Mouse (Mus musculus) CH12.LX (cell line): ENCODE measurements around the gene Ecpas. TPM values are rescaled to one million over a fixed set of nuclear protein-coding genes. Genes with fewer than 3 reads are reported as not detected.

ENCODE experiments used
- DNase-seq: peaks from one replicate; pipeline ENCODE4 v3.0.0-alpha.2; 2013; ENCODE audit errors: extremely low read depth
- H3K27ac ChIP-seq: 2 replicates; pipeline ENCODE4 v1.5.1; 2012; ENCODE audit warnings: low read depth, mild to moderate bottlenecking, control low read depth, moderate library complexity; ENCODE audit not compliant: insufficient read depth
- H3K27me3 ChIP-seq: replicated peaks from 2 replicates; pipeline ENCODE3; 2012; ENCODE audit warnings: inconsistent platforms
- H3K36me3 ChIP-seq, 2 experiments: replicated peaks in 1 of 2; 2 replicates each; pipeline versions ENCODE3 to v1.6.1; 2012; ENCODE audit warnings: inconsistent platforms in 1 of 2, low read length in 1 of 2, mild to moderate bottlenecking in 1 of 2, mixed read lengths in 1 of 2, moderate library complexity in 1 of 2; ENCODE audit not compliant: control insufficient read depth in 1 of 2, insufficient read depth in 1 of 2
- H3K4me1 ChIP-seq, 2 experiments: 2 replicates each; pipeline ENCODE4 v1.6.1; 2012; ENCODE audit warnings: inconsistent platforms in 1 of 2, moderate library complexity in 1 of 2; ENCODE audit not compliant: insufficient read depth in 2 of 2, control insufficient read depth in 1 of 2
- H3K4me2 ChIP-seq: 2 replicates; pipeline ENCODE4 v1.6.1; 2012; ENCODE audit warnings: low read depth, mild to moderate bottlenecking, control low read depth; ENCODE audit not compliant: poor library complexity, insufficient read depth, severe bottlenecking
- H3K4me3 ChIP-seq, 3 experiments: fragments of 150-350 bp in 1 of 3; sonication (generic) in 1 of 3; replicated peaks in 1 of 3; 2 replicates each; pipeline versions ENCODE3 to v1.5.1; 2011 to 2012; ENCODE audit warnings: low read depth in 2 of 3, low read length in 2 of 3, mild to moderate bottlenecking in 2 of 3, moderate library complexity in 2 of 3, control low read depth in 1 of 3, improper control_type of control experiment in 1 of 3, inconsistent platforms in 1 of 3, mixed read lengths in 1 of 3; ENCODE audit not compliant: poor library complexity in 1 of 3
- H3K79me2 ChIP-seq: replicated peaks from 2 replicates; pipeline ENCODE4 v1.6.1; 2012; ENCODE audit warnings: mild to moderate bottlenecking, moderate library complexity; ENCODE audit not compliant: control insufficient read depth, poor library complexity, insufficient read depth, severe bottlenecking; ENCODE audit errors: extremely low read depth
- H3K9ac ChIP-seq: 2 replicates; pipeline ENCODE4 v1.6.1; 2012; ENCODE audit warnings: low read depth, mild to moderate bottlenecking, control low read depth, moderate library complexity; ENCODE audit not compliant: insufficient read depth
- H3K9me3 ChIP-seq: replicated peaks from 2 replicates; pipeline ENCODE3; 2012; ENCODE audit warnings: low read length, inconsistent platforms, mixed read lengths
- CHD1 ChIP-seq: IDR thresholded peaks from 2 replicates; pipeline ENCODE4 v1.6.1; 2012; ENCODE audit warnings: low read depth, low read length, improper control_type of control experiment, inconsistent platforms
- CTCF ChIP-seq, 2 experiments: IDR thresholded peaks in 1 of 2; conservative IDR thresholded peaks in 1 of 2; 2 replicates each; pipeline ENCODE4 v1.5.1; 2011 to 2012; ENCODE audit warnings: low read depth in 2 of 2, low read length in 2 of 2, improper control_type of control experiment in 1 of 2, inconsistent platforms in 1 of 2, mild to moderate bottlenecking in 1 of 2, moderate library complexity in 1 of 2
- ELF1 ChIP-seq: IDR thresholded peaks from 2 replicates; pipeline ENCODE4 v1.6.1; 2014; ENCODE audit warnings: low read depth, mild to moderate bottlenecking, inconsistent platforms, low read length, improper control_type of control experiment
- GABPA ChIP-seq: IDR thresholded peaks from 2 replicates; pipeline ENCODE4 v1.6.1; 2012; ENCODE audit warnings: low read depth, low read length, improper control_type of control experiment, inconsistent platforms; ENCODE audit not compliant: insufficient replicate concordance
- NELFE ChIP-seq: IDR thresholded peaks from 2 replicates; pipeline ENCODE4 v1.6.1; 2011; ENCODE audit warnings: low read depth, low read length, improper control_type of control experiment
- PAX5 ChIP-seq: IDR thresholded peaks from 2 replicates; pipeline ENCODE4 v1.6.1; 2012; ENCODE audit warnings: low read length, inconsistent platforms, mixed read lengths
- POLR2A ChIP-seq: IDR thresholded peaks from 2 replicates; pipeline ENCODE4 v1.6.1; 2011; ENCODE audit warnings: low read depth, mild to moderate bottlenecking, improper control_type of control experiment, low read length
- RAD21 ChIP-seq: IDR thresholded peaks from 2 replicates; pipeline ENCODE4 v1.6.1; 2011; ENCODE audit warnings: low read depth, mild to moderate bottlenecking, low read length, improper control_type of control experiment, moderate library complexity
- TBP ChIP-seq: conservative IDR thresholded peaks from 2 replicates; pipeline ENCODE4 v1.6.1; 2011; ENCODE audit warnings: low read depth, low read length, improper control_type of control experiment
- USF1 ChIP-seq: IDR thresholded peaks from 2 replicates; pipeline ENCODE4 v1.6.1; 2014; ENCODE audit warnings: low read depth, mild to moderate bottlenecking, inconsistent platforms, low read length, improper control_type of control experiment
- ZKSCAN1 ChIP-seq: IDR thresholded peaks from 2 replicates; pipeline ENCODE4 v1.6.1; 2012; ENCODE audit warnings: low read depth, inconsistent platforms, low read length, improper control_type of control experiment, borderline replicate concordance
- ZMIZ1 ChIP-seq: IDR thresholded peaks from 2 replicates; pipeline ENCODE4 v1.6.1; 2012; ENCODE audit warnings: low read depth, mild to moderate bottlenecking, inconsistent platforms, low read length, improper control_type of control experiment
- dilution Hi-C: fragments of 300-500 bp; cut with MboI; formaldehyde crosslinking; loops from 2 replicates; pipeline ENCODE4 v1.14.3; 2020; ENCODE audit warnings: low sequenced_read_pairs; ENCODE audit not compliant: extremely low pct_unique_long_range_greater_than_20kb, extremely low pct_ligation_motif_present
- in situ Hi-C: fragments of 300-500 bp; cut with MboI; formaldehyde crosslinking; loops from 3 replicates; pipeline ENCODE4 v1.14.3; 2019; ENCODE audit warnings: low sequenced_read_pairs, low pct_ligation_motif_present, low pct_unique_long_range_greater_than_20kb, mixed read lengths
- polyA plus RNA-seq: library from polyadenylated mRNA; unstranded; fragments of >175 nt; gene quantifications from 2 replicates; pipeline ENCODE4 v1.2.1, GENCODE M21; 2012; ENCODE audit warnings: low read depth; ENCODE audit not compliant: insufficient read length
- total RNA-seq, 2 experiments: library from RNA; depleted of rRNA; stranded (reverse); fragments of 300-350 nt in 1 of 2; fragments of >200 nt in 1 of 2; gene quantifications; 2 replicates each; pipeline ENCODE4 v1.2.3; 2012 to 2014

The Ecpas gene
- total and polyA plus RNA-seq, 3 experiments: 45.2 to 67.4 (median 47.5) TPM

DNA sequence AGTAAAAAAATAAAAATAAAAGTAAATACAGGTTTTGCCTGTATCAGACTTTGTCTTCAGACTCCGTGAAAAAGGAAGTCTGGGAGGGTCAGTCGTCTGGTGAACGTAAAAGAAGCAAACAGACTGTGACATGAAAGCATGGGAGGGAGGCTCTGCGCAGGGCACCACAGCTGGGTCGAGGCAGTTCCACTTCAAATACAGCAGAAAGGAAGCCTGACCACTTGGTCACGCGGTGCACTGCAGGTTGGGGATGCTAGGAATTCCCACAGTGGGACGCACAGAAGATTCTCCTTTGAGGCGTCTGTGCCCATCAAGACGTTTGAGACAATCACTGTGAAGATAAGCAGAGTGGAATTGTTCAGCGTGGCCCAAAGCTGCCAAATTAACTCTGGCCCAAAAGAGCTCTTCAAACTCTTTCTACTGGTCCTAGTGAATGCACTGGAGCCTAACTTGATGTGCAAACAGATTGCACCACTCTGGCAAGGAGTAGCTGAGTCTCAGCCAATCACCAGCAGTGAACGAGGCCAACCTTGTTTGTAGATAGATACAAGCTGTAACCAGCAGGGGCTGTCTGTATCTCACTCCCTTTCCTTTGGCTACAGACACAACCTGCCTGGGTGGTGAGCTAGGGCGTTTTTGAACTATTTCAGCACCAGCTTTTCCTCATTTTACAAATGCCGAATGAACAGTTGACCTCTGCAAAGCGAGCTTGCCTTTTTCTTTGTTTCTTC lies 22.4 kb upstream of the Ecpas start:
- Histone ChIP-seq H3K4me3 (no peak overlapping the region), H3K27me3 (no peaks in the 10 kb centered on the region), H3K9ac (no peak overlapping the region), H3K4me1 (no peaks in the 10 kb centered on the region), H3K4me2 (peak overlapping the region; percentile 39), H3K36me3 (no peaks in the 10 kb centered on the region), H3K79me2 (no peaks in the 10 kb centered on the region), H3K27ac (no peak overlapping the region), H3K9me3 (no peaks in the 10 kb centered on the region)
- dilution Hi-C loops: no loop called here
- in situ Hi-C loops: no loop called here
- no peak for TF ChIP-seq PAX5
- no peak for TF ChIP-seq ELF1
- TF ChIP-seq ZKSCAN1: no peak
- peak in 1 of 2 experiments; percentile 47; a peak in 2 of 4 replicates for TF ChIP-seq CTCF (conservative IDR thresholded peaks at IDR 0.05 in 1 of 2, IDR thresholded peaks at IDR 0.05 in 1 of 2; ENCODE audit: low read depth in 2 of 2, low read length in 2 of 2)
- no peak for TF ChIP-seq GABPA
- TF ChIP-seq ZMIZ1: no peak
- peak; percentile 1; the same call in 1 of the 2 replicates for TF ChIP-seq RAD21
- no peak for TF ChIP-seq POLR2A
- peak; percentile 21 for DNase-seq

GRCm38 (mm10) chr4:58934308-58934707 lies 21.8 kb upstream of the Ecpas start:
- H3K9ac ChIP-seq: no peak overlapping the region
- H3K79me2 ChIP-seq: no peaks in the 10 kb centered on the region
- no peaks in the 10 kb centered on the region for H3K9me3 ChIP-seq
- H3K4me3 ChIP-seq: no peak overlapping the region
- no peak overlapping the region for H3K4me2 ChIP-seq
- in situ Hi-C loops: no loop called here
- dilution Hi-C loops: no loop called here
- H3K36me3 ChIP-seq: no peaks in the 10 kb centered on the region
- no peak for DNase-seq
- no peaks in the 10 kb centered on the region for H3K27me3 ChIP-seq
- no peak for TF ChIP-seq CHD1
- TF ChIP-seq TBP: no peak
- no peak for TF ChIP-seq NELFE
- TF ChIP-seq USF1: peak; percentile 29
- no peaks in the 10 kb centered on the region for H3K4me1 ChIP-seq
- H3K27ac ChIP-seq: no peak overlapping the region

- H3K27ac ChIP-seq: no peak overlapping the region
- no peak for TF ChIP-seq ZKSCAN1
- TF ChIP-seq, all 38 proteins: peak for 0
- Histone ChIP-seq H3K79me2 (no peaks in the 10 kb centered on the region), H3K27me3 (no peaks in the 10 kb centered on the region), H3K4me2 (no peak overlapping the region), H3K9me3 (no peaks in the 10 kb centered on the region), H3K9ac (no peak overlapping the region), H3K36me3 (no peaks in the 10 kb centered on the region), H3K4me3 (no peak overlapping the region), H3K4me1 (no peaks in the 10 kb centered on the region)
- dilution Hi-C loops: no loop called here
- no peak for DNase-seq
- in situ Hi-C loops: no loop called here
Observed at GRCm38 (mm10) chr4:58932541-58932940, 20.0 kb upstream of the Ecpas start.
